Mouse (Mus musculus): ENCODE data around the gene Arhgap15.

Arhgap15 gene

GRCm38 (mm10) chr2:44218317-44218716, 469.7 kb downstream of the Arhgap15 start:
- no peak for DNase-seq

- DNase-seq = no peak
These were observed 473.1 kb downstream of the Arhgap15 start for GRCm38 (mm10) chr2:44221686-44222085.

GRCm38 (mm10) chr2:44222176-44222753, 473.6 kb downstream of the Arhgap15 start:
- no peak for DNase-seq

- no peak for DNase-seq
These were observed 486.2 kb downstream of the Arhgap15 start for GRCm38 (mm10) chr2:44234856-44235255.

GRCm38 (mm10) chr2:44241657-44242454, 493.2 kb downstream of the Arhgap15 start:
- no peak for DNase-seq

- DNase-seq = peak; percentile 24
These were observed 494.1 kb downstream of the Arhgap15 start for GRCm38 (mm10) chr2:44242628-44243255.

GRCm38 (mm10) chr2:44255343-44255742, 506.7 kb downstream of the Arhgap15 start:
- DNase-seq = no peak

GRCm38 (mm10) chr2:44257946-44258345, 509.3 kb downstream of the Arhgap15 start:
- DNase-seq = no peak

GRCm38 (mm10) chr2:44271455-44272346, 523.1 kb downstream of the Arhgap15 start:
- no peak for DNase-seq

- no peak for DNase-seq
These were observed 524.0 kb downstream of the Arhgap15 start for GRCm38 (mm10) chr2:44272606-44273005.

- no peak for DNase-seq
These were observed 525.8 kb downstream of the Arhgap15 start for GRCm38 (mm10) chr2:44274425-44274824.

GRCm38 (mm10) chr2:44286181-44286719, 537.6 kb downstream of the Arhgap15 start:
- no peak for DNase-seq

GRCm38 (mm10) chr2:44299156-44299555, 550.5 kb downstream of the Arhgap15 start:
- no peak for DNase-seq

GRCm38 (mm10) chr2:44299909-44300308, 551.3 kb downstream of the Arhgap15 start:
- DNase-seq = no peak

- DNase-seq = no peak
These were observed 551.8 kb downstream of the Arhgap15 start for GRCm38 (mm10) chr2:44300466-44300865.

- no peak for DNase-seq
These were observed 555.8 kb downstream of the Arhgap15 start for GRCm38 (mm10) chr2:44304261-44304970.

- DNase-seq = no peak
These were observed 556.6 kb downstream of the Arhgap15 start for GRCm38 (mm10) chr2:44304971-44305808.

GRCm38 (mm10) chr2:44306137-44306536, 557.5 kb downstream of the Arhgap15 start:
- DNase-seq = no peak

- no peak for DNase-seq
These were observed 560.5 kb downstream of the Arhgap15 start for GRCm38 (mm10) chr2:44309124-44309523.

- DNase-seq = no peak
These were observed 560.9 kb downstream of the Arhgap15 start for GRCm38 (mm10) chr2:44309556-44309955.

Data from lung, postnatal 14 days (tissue).